Mouse (Mus musculus): Measurements from ENCODE around the gene Sik1. TPM values are rescaled to one million over a fixed set of nuclear protein-coding genes. Genes with fewer than 3 reads are reported as not detected.
"Not testable (repeated sequence)": the region's sequence is repeated elsewhere in the genome, so short reads cannot be mapped to it uniquely, and the experiment has no call there.

Gene Sik1
- total and polyA plus RNA-seq, 2 experiments from 2014 or later = 10.9 to 31.9 TPM

- TF ChIP-seq CTCF (IDR thresholded peaks at IDR 0.05; ENCODE audit: low read depth) (no peak), EP300 (IDR thresholded peaks at IDR 0.05; ENCODE audit: low read depth) (no peak)
- WGBS = 63% methylated on average over 4 of the region's 4 CpGs
- DNase-seq (ENCODE audit: low spot score) (no peak), ATAC-seq (ENCODE audit: insufficient read depth, low read depth) (no peak)
- no peaks in the 10 kb centered on the region for H3K36me3 ChIP-seq (replicated peaks; ENCODE audit: control insufficient read depth, insufficient read depth, low read length)
- H3K27ac ChIP-seq (ENCODE audit: low read depth) = peak overlapping the region; percentile 16; the same call in 1 of the 2 replicates
- H3K4me1 ChIP-seq (ENCODE audit: control insufficient read depth, insufficient read depth) = peaks cover 16% of the 10 kb centered on the region
- H3K4me2 ChIP-seq (ENCODE audit: low read depth, low read length) = no peak overlapping the region
- H3K9ac ChIP-seq (replicated peaks; ENCODE audit: low read depth, low read length) = no peak overlapping the region
- H3K9me3 ChIP-seq (replicated peaks; ENCODE audit: control insufficient read depth, low read length) = no peaks in the 10 kb centered on the region
- no peak overlapping the region for H3K4me3 ChIP-seq (ENCODE audit: low read depth, low read length)
- no peaks in the 10 kb centered on the region for H3K27me3 ChIP-seq (ENCODE audit: control insufficient read depth, insufficient read depth, low read length)
These were observed 36.3 kb upstream of the Sik1 start for GRCm38 (mm10) chr17:31891858-31892257.

GRCm38 (mm10) chr17:31890311-31890951, 34.8 kb upstream of the Sik1 start:
- no peaks in the 10 kb centered on the region for H3K27me3 ChIP-seq (ENCODE audit: control insufficient read depth, insufficient read depth, low read length)
- H3K9ac ChIP-seq (replicated peaks; ENCODE audit: low read depth, low read length) = no peak overlapping the region
- no peak for TF ChIP-seq CTCF (IDR thresholded peaks at IDR 0.05; ENCODE audit: low read depth)
- TF ChIP-seq EP300 (IDR thresholded peaks at IDR 0.05; ENCODE audit: low read depth) = no peak
- no peak for DNase-seq (ENCODE audit: low spot score)
- WGBS = 59% methylated on average over 2 of the region's 2 CpGs
- H3K4me1 ChIP-seq (ENCODE audit: control insufficient read depth, insufficient read depth) = peaks cover 16% of the 10 kb centered on the region
- no peak overlapping the region for H3K4me3 ChIP-seq (ENCODE audit: low read depth, low read length)
- H3K9me3 ChIP-seq (replicated peaks; ENCODE audit: control insufficient read depth, low read length) = no peaks in the 10 kb centered on the region
- no peak overlapping the region for H3K4me2 ChIP-seq (ENCODE audit: low read depth, low read length)
- no peak overlapping the region for H3K27ac ChIP-seq (ENCODE audit: low read depth)
- no peaks in the 10 kb centered on the region for H3K36me3 ChIP-seq (replicated peaks; ENCODE audit: control insufficient read depth, insufficient read depth, low read length)
- no peak for ATAC-seq (ENCODE audit: insufficient read depth, low read depth)

DNA sequence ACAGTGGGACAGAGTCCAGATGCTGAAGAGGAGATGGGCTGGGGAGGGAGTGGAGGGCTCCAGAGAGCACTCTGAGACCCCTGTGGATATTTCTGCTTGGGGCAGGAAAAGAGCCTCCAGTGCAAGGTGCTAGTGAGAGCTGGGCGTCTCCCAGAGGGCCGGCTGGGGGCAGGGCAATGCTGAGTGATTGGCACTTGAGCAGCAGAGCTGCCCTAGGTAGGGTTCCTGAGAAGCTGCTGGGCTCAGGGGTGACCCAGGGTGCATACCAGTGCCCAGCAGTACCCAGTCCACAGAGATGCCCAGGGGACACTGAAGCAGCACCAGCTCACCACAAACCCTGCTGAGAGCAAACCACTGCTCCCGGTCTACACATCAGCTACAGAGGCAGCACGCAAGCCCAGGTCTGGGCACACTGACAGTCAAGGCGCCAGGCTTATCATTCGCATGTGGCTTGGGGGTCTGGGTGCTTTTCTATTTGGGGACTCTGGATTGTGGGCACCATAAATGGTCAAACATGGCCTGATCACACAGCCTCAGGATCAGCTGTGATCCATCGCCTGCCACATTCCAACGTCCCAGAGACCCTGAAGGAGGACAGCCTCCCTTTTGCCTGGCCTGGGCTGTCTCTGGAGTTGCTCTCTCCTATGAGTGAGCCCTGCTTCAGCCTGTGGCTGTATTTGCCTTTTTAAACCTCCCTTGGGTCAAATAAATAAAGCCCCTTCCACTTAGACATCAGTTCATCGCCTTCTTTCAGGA, 34.0 kb upstream of the Sik1 start:
- no peak overlapping the region for H3K4me3 ChIP-seq (ENCODE audit: low read depth, low read length)
- no peaks in the 10 kb centered on the region for H3K36me3 ChIP-seq (replicated peaks; ENCODE audit: control insufficient read depth, insufficient read depth, low read length)
- H3K4me2 ChIP-seq (ENCODE audit: low read depth, low read length) = no peak overlapping the region
- no peaks in the 10 kb centered on the region for H3K27me3 ChIP-seq (ENCODE audit: control insufficient read depth, insufficient read depth, low read length)
- H3K9me3 ChIP-seq (replicated peaks; ENCODE audit: control insufficient read depth, low read length) = no peaks in the 10 kb centered on the region
- no peak overlapping the region for H3K9ac ChIP-seq (replicated peaks; ENCODE audit: low read depth, low read length)
- ATAC-seq (ENCODE audit: insufficient read depth, low read depth) (0 out of 2 replicates have a peak, but pooled peaks have one; percentile 37), DNase-seq (ENCODE audit: low spot score) (no peak)
- TF ChIP-seq CTCF (IDR thresholded peaks at IDR 0.05; ENCODE audit: low read depth) = no peak
- no peak for TF ChIP-seq EP300 (IDR thresholded peaks at IDR 0.05; ENCODE audit: low read depth)
- no peak overlapping the region for H3K27ac ChIP-seq (ENCODE audit: low read depth)
- peaks cover 16% of the 10 kb centered on the region for H3K4me1 ChIP-seq (ENCODE audit: control insufficient read depth, insufficient read depth)
- 45% methylated on average over 9 of the region's 9 CpGs for WGBS

DNA sequence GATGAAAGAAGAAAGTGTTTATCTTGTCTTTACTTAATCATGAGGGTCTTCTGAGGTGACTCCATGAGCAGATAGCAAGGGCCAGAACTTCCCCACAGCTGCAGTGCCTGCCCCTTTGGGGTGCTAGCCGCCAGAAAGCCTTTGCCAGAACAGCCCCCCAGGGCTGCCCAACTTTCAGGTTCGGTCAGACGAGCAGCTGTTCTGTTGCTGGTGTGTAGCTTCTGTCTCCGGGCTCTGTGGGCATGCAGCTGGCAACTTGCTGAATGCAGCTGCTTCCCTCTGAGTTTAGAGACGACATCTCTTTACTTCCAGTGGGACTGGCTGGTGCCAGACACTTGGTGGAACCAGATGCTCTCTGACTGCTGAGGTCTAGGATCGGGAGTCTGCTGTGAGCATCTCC, 32.9 kb upstream of the Sik1 start:
- no peak for DNase-seq (ENCODE audit: low spot score)
- Histone ChIP-seq H3K27me3 (ENCODE audit: control insufficient read depth, insufficient read depth, low read length) (no peaks in the 10 kb centered on the region), H3K9me3 (replicated peaks; ENCODE audit: control insufficient read depth, low read length) (no peaks in the 10 kb centered on the region), H3K27ac (ENCODE audit: low read depth) (no peak overlapping the region), H3K4me3 (ENCODE audit: low read depth, low read length) (no peak overlapping the region), H3K36me3 (replicated peaks; ENCODE audit: control insufficient read depth, insufficient read depth, low read length) (no peaks in the 10 kb centered on the region), H3K9ac (replicated peaks; ENCODE audit: low read depth, low read length) (no peak overlapping the region), H3K4me2 (ENCODE audit: low read depth, low read length) (no peak overlapping the region), H3K4me1 (ENCODE audit: control insufficient read depth, insufficient read depth) (peaks cover 15% of the 10 kb centered on the region)
- no peak for TF ChIP-seq EP300 (IDR thresholded peaks at IDR 0.05; ENCODE audit: low read depth)
- no peak for TF ChIP-seq CTCF (IDR thresholded peaks at IDR 0.05; ENCODE audit: low read depth)
- WGBS = 55% methylated on average over 6 of the region's 6 CpGs
- no peak for ATAC-seq (ENCODE audit: insufficient read depth, low read depth)

GRCm38 (mm10) chr17:31884676-31885075, 29.1 kb upstream of the Sik1 start:
- 76% methylated on average over 1 of the region's 1 CpGs for WGBS
- not testable (repeated sequence) for ATAC-seq (ENCODE audit: insufficient read depth, low read depth); H3K4me3 ChIP-seq (ENCODE audit: low read depth, low read length)

More at GRCm38 (mm10) chr17:31884676-31885075, 29.1 kb upstream of the Sik1 start:
- H3K36me3 ChIP-seq (replicated peaks; ENCODE audit: control insufficient read depth, insufficient read depth, low read length); H3K4me2 ChIP-seq (ENCODE audit: low read depth, low read length); H3K27me3 ChIP-seq (ENCODE audit: control insufficient read depth, insufficient read depth, low read length); H3K9me3 ChIP-seq (replicated peaks; ENCODE audit: control insufficient read depth, low read length); H3K27ac ChIP-seq (ENCODE audit: low read depth); H3K9ac ChIP-seq (replicated peaks; ENCODE audit: low read depth, low read length); DNase-seq (ENCODE audit: low spot score); H3K4me1 ChIP-seq (ENCODE audit: control insufficient read depth, insufficient read depth): not testable (repeated sequence)
